Mouse (Mus musculus) C2C12 (cell line): ENCODE measurements around the gene Il3. TPM values are rescaled to one million over a fixed set of nuclear protein-coding genes. Genes with fewer than 3 reads are reported as not detected.
"Not testable (repeated sequence)": the region's sequence is repeated elsewhere in the genome, so short reads cannot be mapped to it uniquely, and the experiment has no call there.

Experiments
- H3K27me3 ChIP-seq: one replicate; pipeline ENCODE4 v1.6.1; 2011; ENCODE audit not compliant: control insufficient read depth, insufficient read depth, insufficient read length
- H3K36me3 ChIP-seq: one replicate; pipeline ENCODE4 v1.6.1; 2011; ENCODE audit not compliant: control insufficient read depth, insufficient read depth
- H3K4me3 ChIP-seq: one replicate; pipeline ENCODE4 v1.5.1; 2011; ENCODE audit warnings: mild to moderate bottlenecking, control low read depth; ENCODE audit not compliant: poor library complexity, insufficient read depth, severe bottlenecking
- H3K79me2 ChIP-seq: one replicate; pipeline ENCODE4 v1.6.1; 2011; ENCODE audit not compliant: control insufficient read depth, insufficient read depth
- H3K79me3 ChIP-seq: one replicate; pipeline ENCODE4 v1.6.1; 2011; ENCODE audit warnings: low read depth, control low read depth
- H3ac ChIP-seq: one replicate; pipeline ENCODE3; 2011; ENCODE audit warnings: low read depth; ENCODE audit not compliant: control insufficient read depth, insufficient read length
- CEBPB ChIP-seq: IDR thresholded peaks from one replicate; pipeline ENCODE4 v1.6.1; 2011; ENCODE audit warnings: low read depth, mild to moderate bottlenecking, control low read depth, moderate library complexity
- CTCF ChIP-seq: IDR thresholded peaks from one replicate; pipeline ENCODE4 v1.5.1; 2011; ENCODE audit not compliant: control insufficient read depth, insufficient read depth, insufficient read length
- FOSL1 ChIP-seq: IDR thresholded peaks from one replicate; pipeline ENCODE4 v1.8.0; 2011; ENCODE audit warnings: mild to moderate bottlenecking, low read length; ENCODE audit not compliant: poor library complexity, insufficient read depth, severe bottlenecking
- MAX ChIP-seq: IDR thresholded peaks from one replicate; pipeline ENCODE4 v1.6.1; 2011; ENCODE audit warnings: mild to moderate bottlenecking, control low read depth
- MYOD1 ChIP-seq: IDR thresholded peaks from one replicate; pipeline ENCODE4 v1.6.1; 2011; ENCODE audit warnings: low read depth; ENCODE audit not compliant: control insufficient read depth, insufficient read length
- MYOG ChIP-seq: IDR thresholded peaks from one replicate; pipeline ENCODE4 v1.6.1; 2011; ENCODE audit not compliant: control insufficient read depth, insufficient read length; ENCODE audit errors: extremely low read depth
- USF1 ChIP-seq: IDR thresholded peaks from one replicate; pipeline ENCODE4 v1.6.1; 2011; ENCODE audit warnings: low read depth, mild to moderate bottlenecking, control low read depth, moderate library complexity
- polyA plus RNA-seq: library from polyadenylated mRNA; unstranded; fragments of >200 nt; fragmentation: generic; extraction: Trizol; gene quantifications from one replicate; pipeline ENCODE4 v1.2.1, GENCODE M21; 2012; ENCODE audit warnings: missing spikeins

Il3 gene
- polyA plus RNA-seq, 1 experiment = not detected

DNA sequence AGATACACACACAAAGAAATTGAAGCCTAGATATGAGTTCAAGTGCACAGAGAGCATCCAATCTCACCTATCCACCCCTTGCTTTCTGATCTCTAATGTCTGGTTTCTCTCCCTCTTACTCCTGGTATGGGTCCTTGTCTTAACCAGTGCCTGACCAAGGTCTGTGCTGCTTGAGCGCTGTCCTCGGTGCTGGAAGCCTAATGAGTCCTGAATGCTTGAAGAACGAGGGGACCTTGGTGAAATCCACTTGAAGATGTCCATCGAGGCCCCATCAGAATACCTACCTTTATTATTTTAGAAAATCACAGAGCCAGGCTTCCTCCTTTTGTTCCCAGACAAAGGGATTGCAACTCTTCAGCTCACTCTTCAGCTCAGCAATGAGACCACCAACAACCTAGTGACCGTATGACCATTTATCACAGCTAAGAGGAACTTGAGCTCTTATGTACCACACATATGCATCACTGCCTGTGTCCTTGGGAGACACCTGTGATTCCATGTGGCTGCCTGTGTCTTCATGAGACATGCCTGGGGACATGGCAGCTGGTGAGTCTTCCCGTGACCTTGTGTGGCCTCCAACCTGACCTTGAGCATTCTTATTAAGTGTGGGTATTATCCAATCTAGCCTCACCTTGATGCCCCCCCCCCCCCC is 36.1 kb upstream of the Il3 start:
- no peak overlapping the region for H3K4me3 ChIP-seq
- no peaks in the 10 kb centered on the region for H3K36me3 ChIP-seq
- no peaks in the 10 kb centered on the region for H3K79me3 ChIP-seq
- TF ChIP-seq MAX (no peak), FOSL1 (no peak)
- no peaks in the 10 kb centered on the region for H3K79me2 ChIP-seq
- no peak overlapping the region for H3ac ChIP-seq
- peaks cover 4% of the 10 kb centered on the region for H3K27me3 ChIP-seq

DNA sequence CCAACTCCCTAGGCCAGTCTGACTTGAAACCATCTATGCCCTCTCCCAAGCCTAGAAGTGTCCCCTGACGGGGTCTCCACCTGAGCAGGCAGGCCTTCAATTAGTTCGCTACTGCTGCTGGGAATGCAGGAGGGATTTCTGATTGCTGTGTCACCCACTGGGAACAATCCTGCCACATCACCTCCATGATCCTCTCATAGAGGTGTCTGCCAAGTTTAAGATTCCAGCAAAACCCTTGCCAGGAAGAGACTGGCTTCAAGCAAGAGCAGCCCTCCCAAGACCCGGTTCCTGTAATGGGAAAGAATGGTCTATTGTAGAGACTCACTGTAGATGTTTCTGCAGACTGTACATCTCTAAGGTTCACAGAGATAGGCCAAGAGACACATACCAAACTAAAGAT is 35.5 kb upstream of the Il3 start:
- TF ChIP-seq MYOD1 (no peak), CEBPB (no peak), CTCF (no peak), FOSL1 (no peak), MAX (no peak)
- no peak overlapping the region for H3ac ChIP-seq
- H3K36me3 ChIP-seq = no peaks in the 10 kb centered on the region
- no peak overlapping the region for H3K4me3 ChIP-seq
- H3K27me3 ChIP-seq = peaks cover 4% of the 10 kb centered on the region
- H3K79me3 ChIP-seq = no peaks in the 10 kb centered on the region
- H3K79me2 ChIP-seq = no peaks in the 10 kb centered on the region

DNA sequence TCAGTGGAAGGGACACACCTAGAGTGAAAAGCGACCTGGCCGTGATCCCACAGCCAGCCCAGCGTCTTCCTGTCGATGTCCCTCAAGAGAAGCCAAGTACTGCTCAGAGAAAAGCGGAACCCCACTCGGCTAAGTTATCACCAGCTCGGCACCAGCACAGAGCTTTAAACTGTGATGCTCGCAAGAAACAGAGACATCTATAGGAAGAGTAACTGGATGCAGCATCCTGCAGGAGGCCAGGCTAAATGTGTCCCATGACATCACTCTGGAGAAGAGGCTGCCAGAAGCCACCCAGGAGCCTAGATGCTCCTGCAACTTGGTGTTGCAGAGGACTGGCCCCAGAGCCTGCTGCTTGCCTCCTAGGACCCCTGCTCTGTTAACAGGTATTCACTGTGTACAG is 34.9 kb upstream of the Il3 start:
- H3K4me3 ChIP-seq = no peak overlapping the region
- no peak for TF ChIP-seq CEBPB
- no peak for TF ChIP-seq MYOD1
- TF ChIP-seq FOSL1 = no peak
- no peak for TF ChIP-seq MAX
- H3K79me3 ChIP-seq = no peaks in the 10 kb centered on the region
- H3K36me3 ChIP-seq = no peaks in the 10 kb centered on the region
- H3ac ChIP-seq = no peak overlapping the region
- no peaks in the 10 kb centered on the region for H3K79me2 ChIP-seq
- peaks cover 4% of the 10 kb centered on the region for H3K27me3 ChIP-seq

DNA sequence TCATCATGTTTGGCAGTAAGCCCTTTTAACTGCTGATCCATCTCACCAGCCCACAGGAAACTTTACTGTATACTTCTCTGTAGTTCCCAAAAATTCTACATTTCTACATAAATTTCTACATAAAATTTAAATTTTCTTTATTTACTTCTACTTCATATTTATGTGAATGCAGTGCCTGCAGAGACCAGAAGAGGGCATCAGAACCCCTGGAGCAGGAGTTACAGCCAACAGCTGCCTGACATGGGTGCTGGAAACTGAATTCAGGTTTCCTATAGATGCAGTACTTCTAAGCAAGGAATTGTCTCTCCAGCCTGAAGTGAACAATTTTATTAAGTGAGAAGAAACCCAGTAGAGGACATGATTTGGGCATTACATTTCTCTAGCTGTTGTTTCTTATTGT is 31.7 kb upstream of the Il3 start:
- H3ac ChIP-seq = no peak overlapping the region
- no peaks in the 10 kb centered on the region for H3K79me2 ChIP-seq
- no peaks in the 10 kb centered on the region for H3K79me3 ChIP-seq
- TF ChIP-seq CTCF = no peak
- no peak for TF ChIP-seq MYOG
- no peak for TF ChIP-seq USF1
- TF ChIP-seq MAX = no peak
- TF ChIP-seq MYOD1 = no peak
- TF ChIP-seq CEBPB = no peak
- no peak for TF ChIP-seq FOSL1
- H3K4me3 ChIP-seq = no peak overlapping the region
- H3K27me3 ChIP-seq = no peaks in the 10 kb centered on the region
- no peaks in the 10 kb centered on the region for H3K36me3 ChIP-seq

DNA sequence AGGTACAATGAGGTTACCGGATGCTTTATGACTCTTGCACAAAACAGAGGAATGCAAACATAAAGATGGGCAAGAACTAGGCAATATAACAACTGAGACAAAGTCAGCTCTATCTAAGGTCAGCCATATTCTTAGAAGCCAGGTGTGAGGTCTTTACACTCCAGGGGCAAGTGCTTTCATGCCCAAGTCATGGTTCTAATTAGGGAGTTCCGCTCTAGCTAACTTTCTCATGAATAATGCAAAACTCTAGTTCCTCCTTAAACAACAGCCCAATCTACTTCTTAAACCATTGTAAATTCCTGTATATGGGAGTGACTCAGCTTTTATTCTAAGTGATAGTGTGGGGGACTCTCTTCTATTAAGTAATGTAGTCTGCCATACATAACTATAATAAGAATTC is 30.4 kb upstream of the Il3 start:
- H3K4me3 ChIP-seq, H3K79me2 ChIP-seq, H3K79me3 ChIP-seq, H3ac ChIP-seq, H3K27me3 ChIP-seq, H3K36me3 ChIP-seq: not testable (repeated sequence)

DNA sequence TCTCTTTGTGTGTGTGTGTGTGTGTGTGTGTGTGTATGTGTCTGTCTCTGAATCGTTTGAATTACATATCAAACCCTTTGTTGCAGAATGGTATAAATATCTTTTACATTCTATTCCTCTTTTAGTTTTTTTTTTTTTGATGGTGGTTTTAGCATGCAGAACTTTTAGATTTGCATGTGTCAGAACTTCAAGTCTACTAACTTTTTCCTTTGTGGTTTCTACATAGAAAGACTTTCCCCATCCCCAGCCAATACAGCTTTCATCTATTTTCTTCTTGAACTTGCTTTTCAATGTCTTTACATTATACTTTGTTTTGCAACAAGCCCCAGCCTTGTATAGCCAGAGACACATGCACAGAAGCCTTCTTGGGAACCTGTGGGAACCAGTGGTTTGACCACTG is 29.7 kb upstream of the Il3 start:
- Histone ChIP-seq H3K27me3 (no peaks in the 10 kb centered on the region), H3K79me3 (no peaks in the 10 kb centered on the region), H3ac (no peak overlapping the region), H3K4me3 (no peak overlapping the region), H3K36me3 (no peaks in the 10 kb centered on the region), H3K79me2 (no peaks in the 10 kb centered on the region)
- TF ChIP-seq CTCF (no peak), FOSL1 (no peak), MYOD1 (no peak), MAX (no peak), MYOG (no peak), USF1 (no peak), CEBPB (no peak)

DNA sequence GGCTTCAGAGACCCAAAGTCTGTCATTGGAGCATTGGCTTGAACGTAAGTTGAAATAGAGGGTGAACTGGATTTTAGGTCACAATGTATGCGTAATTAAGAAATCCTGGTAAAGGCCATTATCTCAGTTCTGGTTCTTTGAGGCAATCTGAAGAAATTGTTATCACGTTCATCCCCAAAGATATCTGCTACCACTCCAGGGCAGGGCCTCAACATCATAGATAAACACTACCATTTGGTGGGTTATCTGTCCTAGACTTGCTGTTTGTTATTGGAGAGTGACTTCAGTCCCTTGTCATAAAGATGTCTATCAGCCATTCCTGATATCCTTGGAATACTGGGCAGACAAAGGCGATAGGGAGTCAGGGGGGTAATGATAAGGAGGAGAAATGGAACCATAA is 28.9 kb upstream of the Il3 start:
- H3K79me3 ChIP-seq = no peaks in the 10 kb centered on the region
- TF ChIP-seq CTCF = no peak
- no peak for TF ChIP-seq FOSL1
- no peak for TF ChIP-seq MAX
- no peak for TF ChIP-seq MYOG
- TF ChIP-seq CEBPB = no peak
- TF ChIP-seq MYOD1 = no peak
- no peaks in the 10 kb centered on the region for H3K79me2 ChIP-seq
- no peaks in the 10 kb centered on the region for H3K36me3 ChIP-seq
- no peak overlapping the region for H3ac ChIP-seq
- H3K4me3 ChIP-seq = no peak overlapping the region
- no peaks in the 10 kb centered on the region for H3K27me3 ChIP-seq
